Mouse (Mus musculus): Measurements from ENCODE around the gene Dnmt1. TPM values are rescaled to one million over a fixed set of nuclear protein-coding genes. Genes with fewer than 3 reads are reported as not detected.
A peak's percentile ranks its signal among the peaks of the same experiment; 100 is the strongest.

Gene Dnmt1
- total RNA-seq, 2 experiments from 2014 or later = 33.6 to 34.9 TPM

DNA sequence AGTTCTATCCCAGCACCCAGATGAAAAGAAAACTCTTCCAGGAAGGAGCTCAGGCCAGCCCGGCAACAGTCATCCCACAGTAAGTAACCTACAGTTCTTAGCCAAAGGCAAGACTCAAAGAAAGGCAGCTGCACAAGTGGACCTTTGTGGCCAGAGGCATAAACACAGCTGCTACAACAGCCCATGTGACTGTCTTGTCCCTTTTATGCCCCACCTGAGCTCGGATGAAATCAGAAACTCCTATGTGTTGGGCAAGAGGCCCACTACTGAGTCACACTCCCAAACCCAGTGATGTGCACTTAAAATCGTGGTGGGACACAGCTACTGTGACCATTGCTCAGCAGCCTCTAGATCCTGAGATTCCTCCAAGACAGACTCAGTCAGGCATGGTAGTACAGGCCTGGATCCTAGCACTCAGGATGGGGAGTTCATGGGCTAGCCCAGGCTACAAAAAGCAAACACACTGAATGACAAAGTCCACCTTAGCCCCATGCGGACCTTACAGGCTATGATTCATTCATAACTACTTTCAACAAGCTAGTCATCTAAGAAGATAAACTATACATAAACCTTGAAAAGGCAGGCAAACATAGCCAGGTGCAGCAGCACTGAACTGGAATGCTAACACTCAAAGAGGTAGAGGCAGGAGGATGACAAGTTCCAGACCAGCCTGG is 14.9 kb downstream of the Dnmt1 start:
- DNase-seq (ENCODE audit: low spot score in 2 of 2) = no peak

DNA sequence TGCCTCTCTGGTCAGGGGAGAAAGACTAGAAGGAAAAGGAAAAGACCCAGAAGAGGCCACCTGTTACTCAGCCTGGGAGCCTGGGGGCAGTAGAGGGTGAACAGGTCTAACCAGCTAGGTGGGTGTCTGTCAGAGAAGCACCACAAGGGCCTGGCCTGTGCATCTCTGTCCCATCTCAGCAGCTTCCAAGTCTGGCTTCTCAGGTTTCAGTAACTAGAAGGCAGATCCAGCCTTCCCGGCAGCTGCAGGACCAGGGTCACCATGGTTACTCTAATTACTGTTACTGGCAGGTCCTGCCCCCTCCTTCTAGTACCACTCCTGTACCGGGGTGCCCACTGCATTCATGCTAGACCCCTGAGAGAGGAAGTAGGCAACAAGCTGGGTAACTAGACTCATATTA is 15.8 kb downstream of the Dnmt1 start:
- peak in 1 of 2 experiments; percentile 19 for DNase-seq (ENCODE audit: low spot score in 2 of 2)

DNA sequence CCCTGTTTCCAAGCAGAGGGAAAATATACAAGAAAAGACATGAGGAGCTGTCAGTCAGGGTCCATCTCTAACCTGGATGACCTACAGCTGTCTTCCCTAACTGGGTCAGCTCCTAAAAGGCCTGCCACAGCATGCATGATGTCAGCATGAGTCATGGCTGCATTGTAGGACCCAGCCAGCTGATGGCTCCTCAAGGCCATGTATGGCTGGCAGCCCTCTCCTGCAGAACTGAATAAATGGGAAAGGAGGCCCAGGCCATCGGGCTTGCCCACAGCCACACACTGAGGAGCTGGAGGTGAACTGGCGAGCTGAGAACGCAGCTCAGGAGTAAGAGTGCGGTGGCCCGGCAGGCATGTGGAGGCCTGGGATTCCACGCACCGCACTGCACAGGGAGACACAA is 16.3 kb downstream of the Dnmt1 start:
- DNase-seq (ENCODE audit: low spot score in 2 of 2) = peak; percentile 47 to 67

DNA sequence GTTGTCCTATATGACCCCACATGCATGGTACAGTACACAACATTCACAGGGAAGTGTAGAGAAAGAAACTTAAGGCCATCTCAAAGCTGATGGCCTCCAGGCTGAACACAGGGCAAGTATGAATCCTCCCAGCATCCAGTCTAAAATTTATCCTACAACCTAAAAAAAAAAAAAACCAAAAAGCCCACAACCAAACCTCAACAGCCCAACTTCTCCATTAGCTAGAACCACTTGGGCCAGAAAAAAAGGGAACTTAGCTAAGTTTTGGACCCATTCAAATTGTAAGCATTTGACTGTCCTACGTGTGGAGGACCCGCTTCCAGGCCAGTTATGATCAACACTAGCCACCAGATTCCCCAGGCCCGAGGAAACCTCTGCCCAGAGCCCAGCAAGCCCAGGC is 36.4 kb downstream of the Dnmt1 start:
- no peak for DNase-seq (ENCODE audit: low spot score in 2 of 2)

DNA sequence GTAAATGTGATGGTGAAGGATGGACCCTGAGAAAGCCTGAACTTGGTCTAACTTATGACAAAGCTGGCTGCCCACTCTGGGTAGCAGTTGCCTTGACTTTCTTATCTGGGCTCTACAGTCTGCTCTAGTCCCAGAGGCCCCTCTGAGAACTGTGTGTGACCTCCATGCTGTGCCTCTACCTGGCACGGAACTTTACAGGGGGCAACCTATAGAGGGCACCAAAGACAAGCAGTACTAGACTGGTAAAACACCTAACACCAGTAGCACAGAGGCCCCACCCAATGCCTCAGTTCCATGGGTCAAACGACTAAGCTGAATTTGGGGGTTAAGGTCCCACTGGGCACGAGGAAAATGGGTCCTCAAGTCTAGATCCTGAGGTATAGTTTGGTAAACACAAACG is 43.5 kb downstream of the Dnmt1 start:
- DNase-seq (ENCODE audit: low spot score in 2 of 2) = no peak

DNA sequence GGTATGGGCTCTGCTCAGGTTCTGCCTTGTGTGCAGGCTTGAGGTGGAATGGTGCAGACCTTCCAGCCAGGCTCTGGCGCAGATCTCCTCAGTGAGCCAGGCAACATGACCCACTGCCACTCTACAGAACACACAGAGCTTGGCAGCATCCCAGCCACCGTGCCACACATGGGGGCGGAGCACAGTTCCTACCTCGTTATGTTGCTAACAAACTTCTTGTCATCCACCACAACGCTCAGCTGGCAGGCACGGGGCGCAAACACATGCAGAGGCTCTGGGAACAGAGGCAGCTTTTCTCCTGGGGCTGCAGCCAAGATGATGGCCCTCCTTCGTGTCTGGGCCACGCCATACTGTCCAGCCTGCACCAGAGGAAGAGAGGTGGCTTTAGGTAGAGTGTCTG is 49.7 kb downstream of the Dnmt1 start:
- no peak for DNase-seq (ENCODE audit: low spot score in 2 of 2)

DNA sequence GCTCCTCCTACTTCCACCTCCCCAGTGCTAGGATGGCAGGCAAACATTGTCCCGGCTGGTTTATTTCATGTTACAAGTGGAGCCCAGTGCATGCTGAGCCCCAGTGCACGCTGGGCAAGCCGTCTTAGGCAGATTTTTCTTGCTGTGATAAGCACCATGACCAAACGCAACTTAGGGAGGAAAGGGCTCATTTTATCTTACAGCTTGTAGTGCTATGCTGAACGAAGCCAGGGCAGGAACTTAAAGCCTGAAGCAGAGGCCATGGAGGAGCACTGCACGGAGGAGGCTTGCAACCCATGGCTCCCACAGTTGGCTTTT is 57.6 kb downstream of the Dnmt1 start:
- no peak for DNase-seq (ENCODE audit: low spot score in 2 of 2)

DNA sequence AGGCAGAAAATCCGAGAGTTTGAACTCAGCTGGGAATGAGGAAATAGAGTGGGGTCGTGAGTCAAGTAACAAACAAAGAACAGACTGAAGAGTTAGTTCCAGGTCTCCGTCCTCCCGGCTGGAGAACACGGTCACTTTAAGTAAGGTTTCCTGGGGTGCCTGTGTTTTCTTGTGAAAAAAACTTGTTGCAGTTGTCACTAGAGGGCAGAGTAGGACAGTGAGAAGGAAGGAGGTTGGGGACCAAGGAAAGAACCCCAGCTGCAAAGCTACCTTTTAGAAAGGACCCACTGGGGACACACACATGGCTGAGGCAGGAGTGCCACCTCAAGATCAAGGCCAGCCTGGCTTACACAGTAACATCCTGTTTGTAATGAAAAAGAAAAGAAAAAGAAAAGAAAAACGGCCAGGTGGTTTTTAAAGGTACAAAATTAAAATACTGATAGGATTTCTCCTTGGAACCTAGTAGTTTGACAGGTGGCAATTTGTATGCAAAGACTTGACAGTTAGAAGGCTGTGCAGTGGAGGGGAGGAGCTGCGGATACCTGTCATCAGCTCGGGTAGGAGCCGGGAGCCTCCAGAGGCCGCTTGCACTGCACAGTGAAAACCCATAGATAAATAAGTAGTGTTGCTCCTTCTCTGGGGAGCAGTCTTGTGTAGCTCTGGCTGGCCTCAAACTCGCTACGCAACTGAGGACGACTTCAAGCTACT is 58.1 kb downstream of the Dnmt1 start:
- no peak for DNase-seq (ENCODE audit: low spot score in 2 of 2)

DNA sequence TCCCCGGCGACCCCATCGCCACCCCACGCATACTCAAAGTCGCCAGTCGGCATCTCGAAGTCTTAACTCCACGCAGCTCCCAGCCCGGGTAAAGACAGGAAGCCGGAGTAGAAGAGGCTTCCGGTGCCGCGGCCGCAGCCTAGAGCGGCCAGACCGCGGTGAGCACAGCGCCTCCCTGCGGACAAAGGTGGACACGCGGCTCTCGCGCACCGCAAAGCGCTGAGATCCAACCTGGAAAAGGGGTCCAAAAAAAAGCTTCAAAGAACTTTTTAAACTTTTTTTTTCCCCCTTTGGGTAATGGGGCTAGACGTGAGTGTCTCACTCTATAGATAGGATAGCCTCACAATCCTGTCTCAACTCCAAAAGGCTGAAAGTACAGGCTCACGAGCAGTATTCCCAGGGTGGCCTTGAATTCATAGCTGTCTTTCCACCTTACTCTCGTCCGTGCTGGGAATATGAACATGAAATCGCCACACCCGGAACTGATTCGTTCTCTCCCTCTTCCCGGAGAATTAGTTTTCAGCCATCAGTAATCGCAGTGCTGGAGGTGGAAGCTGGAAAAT is 61.1 kb downstream of the Dnmt1 start, which contains the start of gene Eif3g:
Gene Eif3g (minus strand): TSS at position 113 of the 563 bp plus-strand sequence.
- DNase-seq (ENCODE audit: low spot score in 2 of 2) = peak; percentile 91 to 93

DNA sequence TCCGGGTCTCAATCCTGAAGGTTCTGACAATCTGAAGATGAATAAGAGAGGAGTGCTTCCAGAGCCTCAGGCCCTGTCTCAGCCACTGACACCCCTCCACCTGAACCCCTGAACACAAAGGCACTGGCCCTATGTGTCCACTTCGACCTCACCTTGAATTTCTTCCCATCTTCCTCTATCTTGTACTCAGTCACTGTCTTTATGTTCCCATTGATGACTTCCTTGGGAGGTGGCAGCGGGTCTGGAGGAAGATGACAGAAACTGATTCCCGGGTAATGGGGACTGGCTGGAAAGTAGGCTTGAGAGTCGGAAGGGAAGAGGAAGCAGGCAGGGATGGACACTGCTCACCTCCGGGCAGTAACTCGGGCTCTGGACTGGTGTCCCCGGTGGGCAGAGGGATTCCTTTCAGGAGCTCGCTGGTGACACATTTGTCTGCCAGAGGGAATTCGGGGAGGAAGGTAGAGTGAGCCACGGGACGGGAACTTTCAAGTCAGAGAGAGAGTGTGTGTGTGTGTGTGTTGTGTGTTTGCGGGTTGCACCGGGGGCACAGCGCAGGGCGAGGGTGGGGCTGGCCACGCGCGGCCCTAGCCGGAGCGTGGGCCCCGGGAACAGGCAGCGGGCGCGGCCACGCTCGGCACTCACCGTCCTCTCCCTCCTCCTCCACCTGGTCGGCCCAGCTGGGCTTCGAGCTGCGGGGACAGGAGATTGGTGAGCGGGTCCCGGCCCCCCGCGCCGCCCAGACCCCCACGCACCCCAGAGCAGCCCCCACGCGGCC is 61.8 kb downstream of the Dnmt1 start:
- DNase-seq (ENCODE audit: low spot score in 2 of 2) = no peak

DNA sequence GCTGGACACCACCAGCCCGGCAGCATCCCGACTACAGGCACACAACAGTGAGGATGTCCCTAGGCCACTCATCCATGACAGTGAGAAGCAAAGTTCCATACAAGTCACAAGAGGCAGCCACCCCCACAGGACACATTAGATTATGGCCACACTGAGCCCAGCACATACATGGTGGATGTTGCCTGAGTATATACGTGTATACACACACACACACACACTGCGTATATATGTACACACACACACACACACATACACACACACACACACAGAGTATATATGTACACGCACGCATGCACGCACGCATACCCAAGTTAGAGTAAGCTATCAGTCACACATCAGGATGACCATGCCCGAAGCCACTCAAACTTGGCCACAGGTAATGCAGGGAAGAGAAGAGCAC is 64.3 kb downstream of the Dnmt1 start:
- no peak for DNase-seq (ENCODE audit: low spot score in 2 of 2)

DNA sequence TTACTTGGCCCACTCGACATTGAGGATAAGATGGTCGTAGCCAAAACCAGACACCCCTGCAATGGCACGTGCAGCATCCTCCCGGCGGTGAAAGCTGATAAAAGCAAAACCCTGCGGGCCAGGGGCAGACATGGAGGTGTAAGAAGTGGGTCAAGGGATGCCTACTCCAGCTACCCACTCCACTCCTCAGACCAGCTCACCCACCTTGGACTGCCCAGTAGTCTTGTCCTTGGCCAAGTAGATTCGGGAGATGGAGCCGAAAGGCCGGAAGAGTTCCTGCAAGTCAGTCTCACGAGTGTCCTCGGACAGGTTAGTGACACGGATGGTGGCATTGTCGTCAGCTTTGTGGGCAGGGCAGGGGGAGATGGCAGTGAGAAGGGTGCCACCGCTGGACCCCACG is 65.1 kb downstream of the Dnmt1 start:
- no peak for DNase-seq (ENCODE audit: low spot score in 2 of 2)

DNA sequence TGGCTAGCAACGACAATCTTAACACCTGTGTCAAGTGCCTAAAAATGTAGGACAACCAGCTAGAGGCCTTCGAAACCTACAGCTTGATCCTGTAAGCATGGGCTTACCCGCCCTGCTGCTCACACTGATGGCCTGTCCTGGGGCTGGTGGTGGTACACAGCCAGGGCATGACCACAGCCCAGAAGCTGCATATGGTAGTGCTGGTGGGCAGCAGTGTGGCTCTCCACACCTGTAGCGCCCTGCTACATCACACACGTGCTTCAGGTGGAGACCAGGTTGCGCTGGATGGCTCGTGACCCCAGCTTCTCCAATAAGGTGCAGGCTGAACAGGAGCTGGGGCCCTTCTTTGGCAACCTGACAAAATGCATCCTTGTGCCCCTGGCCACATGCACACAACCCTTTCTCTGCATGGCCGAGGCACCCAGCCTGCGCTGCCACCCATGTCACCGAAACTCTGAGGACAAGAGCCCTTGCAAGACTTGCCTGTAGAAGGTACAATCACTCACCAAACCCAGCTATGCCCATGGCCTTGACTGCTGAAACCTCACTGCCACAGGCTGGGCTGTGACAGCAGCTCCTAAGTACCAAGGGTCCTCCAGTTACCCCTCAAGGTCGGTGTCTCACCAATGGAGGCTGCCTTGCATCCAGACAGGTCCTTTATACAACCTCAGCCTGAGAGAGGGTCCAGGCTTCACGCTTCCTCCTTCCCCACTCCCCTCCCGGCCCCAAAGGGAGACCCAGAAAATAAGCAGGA is 65.9 kb downstream of the Dnmt1 start:
- DNase-seq (ENCODE audit: low spot score in 2 of 2) = no peak

DNA sequence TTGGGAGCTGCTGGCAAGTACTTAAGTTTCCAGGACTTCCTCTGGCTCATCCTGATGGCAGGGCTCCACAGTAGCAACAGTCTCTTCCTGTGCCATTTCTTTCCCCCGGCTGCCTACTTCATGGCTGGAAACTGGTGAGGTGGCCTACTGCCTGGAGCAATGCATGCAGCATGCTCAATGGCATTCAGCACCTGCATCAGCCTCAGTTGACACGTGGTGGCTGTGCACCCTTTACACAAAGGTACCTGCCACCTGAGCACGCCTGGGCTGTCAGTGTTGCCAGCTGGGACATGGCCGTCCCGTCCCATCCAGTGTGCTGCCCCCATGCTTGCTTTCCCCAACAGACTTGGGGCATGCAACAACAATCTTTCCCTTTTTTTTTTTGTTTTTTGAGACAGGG is 66.6 kb downstream of the Dnmt1 start:
- DNase-seq (ENCODE audit: low spot score in 2 of 2) = no peak

DNA sequence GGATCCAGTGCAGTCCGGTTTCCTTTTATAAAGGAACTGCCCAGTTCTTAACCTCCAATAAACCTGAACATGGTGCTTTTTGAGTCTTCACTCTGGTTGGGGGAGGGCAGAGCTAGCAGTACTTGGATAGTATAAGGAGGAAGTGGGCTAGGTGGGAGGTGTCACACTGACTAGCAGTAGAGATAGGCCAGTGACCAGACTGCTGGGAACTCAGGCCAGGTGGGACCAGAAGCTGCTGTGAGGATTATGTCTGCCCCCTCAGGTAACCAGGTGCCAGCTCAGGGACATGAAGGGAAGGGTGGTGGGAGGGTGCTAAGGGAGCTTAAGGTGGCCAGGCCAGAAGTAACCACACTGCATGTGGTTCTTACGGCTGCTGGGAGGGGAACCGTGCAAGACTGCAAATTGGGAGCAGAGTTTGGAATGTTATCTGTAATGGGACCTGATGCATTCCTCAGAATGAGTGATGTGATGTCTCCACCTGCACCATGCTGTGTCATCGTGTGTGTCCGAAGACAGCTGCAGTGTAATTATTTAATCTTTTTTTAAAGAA is 67.5 kb downstream of the Dnmt1 start:
- DNase-seq (ENCODE audit: low spot score in 2 of 2) = no peak

DNA sequence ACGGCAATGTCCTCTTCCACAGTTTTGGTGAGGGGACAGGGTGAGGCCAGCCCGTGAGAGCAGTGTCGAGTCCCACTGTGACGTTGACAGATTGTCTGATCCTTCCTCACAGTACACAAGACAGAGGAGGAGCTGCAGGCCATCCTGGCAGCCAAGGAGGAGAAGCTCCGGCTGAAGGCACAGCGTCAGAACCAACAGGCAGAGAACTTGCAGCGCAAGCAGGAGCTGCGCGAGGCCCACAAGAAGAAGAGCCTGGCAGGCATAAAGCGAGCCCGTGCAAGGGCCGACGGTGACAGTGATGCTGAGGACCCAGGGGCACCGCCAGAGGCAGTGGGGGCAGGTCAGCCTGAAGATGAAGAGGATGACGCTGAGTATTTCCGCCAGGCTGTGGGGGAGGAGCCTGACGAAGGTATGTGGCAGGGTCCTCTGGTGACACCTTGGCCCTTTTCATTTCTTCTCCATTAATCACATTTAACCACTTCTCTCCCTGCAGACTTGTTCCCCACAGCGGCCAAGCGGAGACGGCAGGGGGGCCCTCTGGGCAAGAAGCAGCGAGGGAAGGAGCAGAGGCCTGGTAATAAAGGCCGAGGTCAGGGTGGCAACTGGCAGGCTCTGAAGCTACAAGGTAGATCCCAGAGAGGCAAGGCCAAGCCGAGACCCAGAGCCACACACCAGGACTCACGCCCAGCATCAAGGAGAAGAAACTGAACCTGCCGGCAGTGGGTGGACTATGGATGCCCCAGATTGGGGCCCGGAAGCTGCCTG is 68.2 kb downstream of the Dnmt1 start:
- DNase-seq (ENCODE audit: low spot score in 2 of 2) = no peak

DNA sequence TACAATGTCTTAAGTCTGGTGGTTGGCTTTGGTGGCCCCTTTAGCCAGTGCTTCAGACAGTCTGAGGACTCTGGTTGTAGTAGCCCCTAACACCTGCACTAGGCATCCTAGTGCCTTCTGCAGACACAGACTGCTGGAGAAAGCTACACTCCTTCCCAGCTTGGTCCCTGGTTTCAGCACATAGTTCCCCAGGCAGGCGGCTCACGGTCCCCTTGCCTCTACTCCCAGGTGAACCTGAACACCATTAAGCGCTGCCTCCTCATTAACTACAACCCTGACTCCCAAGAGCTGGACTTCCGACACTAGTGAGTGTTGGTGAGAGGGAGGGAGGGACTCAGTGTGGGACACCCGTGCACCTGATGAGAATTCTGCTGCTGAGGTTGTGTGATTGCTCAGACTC is 69.3 kb downstream of the Dnmt1 start:
- no peak for DNase-seq (ENCODE audit: low spot score in 2 of 2)

DNA sequence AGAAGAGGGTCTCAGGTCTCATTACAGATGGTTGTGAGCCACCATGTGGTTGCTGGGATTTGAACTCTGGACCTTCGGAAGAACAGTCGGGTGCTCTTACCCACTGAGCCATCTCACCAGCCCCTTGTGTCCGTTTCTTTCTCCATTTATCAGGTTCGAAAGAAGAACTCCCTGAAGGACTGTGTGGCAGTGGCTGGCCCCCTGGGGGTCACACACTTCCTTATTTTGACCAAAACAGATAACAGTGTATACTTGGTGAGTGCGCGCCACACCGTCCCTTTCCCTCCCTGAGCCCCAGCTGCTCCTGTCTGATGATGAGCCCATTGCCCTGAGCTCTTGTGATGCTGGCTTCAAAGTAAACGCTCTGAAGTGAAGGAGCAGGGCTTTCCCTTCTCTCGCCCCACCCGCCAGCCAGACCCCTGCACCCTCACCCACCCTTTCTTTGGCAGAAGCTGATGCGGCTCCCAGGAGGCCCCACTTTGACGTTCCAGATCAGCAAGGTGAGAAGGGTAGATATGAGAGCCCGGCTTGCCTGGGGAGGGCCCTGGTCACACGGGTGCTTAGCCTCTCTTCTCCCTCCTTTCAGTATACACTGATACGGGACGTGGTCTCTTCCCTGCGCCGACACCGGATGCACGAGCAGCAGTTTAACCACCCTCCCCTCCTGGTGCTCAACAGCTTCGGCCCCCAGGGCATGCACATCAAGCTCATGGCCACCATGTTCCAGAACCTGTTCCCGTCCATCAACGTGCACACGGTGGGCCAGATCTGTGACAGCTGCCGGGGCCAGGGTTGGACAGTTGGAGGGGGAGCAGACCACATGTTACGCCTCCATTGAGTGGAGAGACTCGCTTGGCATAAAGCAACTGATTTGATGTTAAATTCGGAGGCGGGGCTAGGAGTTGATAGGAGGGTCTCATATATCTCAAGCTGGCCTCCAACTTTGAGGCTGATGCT is 70.2 kb downstream of the Dnmt1 start:
- DNase-seq (ENCODE audit: low spot score in 2 of 2) = no peak

DNA sequence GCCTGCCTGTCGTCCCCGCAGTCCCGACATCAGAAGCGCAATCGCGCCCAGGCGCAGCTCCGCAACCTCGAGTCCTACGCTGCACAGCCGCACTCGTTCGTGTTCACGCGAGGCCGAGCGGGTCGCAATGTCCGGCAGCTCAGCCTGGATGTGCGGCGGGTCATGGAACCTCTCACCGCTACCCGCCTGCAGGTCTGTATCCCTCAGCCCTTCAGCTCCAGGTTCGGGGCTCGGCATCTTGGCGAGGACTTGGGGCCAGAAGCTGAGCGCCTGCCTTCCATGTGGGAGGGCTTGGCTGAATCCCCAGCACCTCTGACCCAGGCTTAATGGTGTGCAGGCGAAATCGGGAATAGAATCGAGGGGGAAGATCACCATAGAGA is 71.3 kb downstream of the Dnmt1 start:
- no peak for DNase-seq (ENCODE audit: low spot score in 2 of 2)

All from adrenal gland, adult 18-20 months (tissue).